Mouse (Mus musculus) heart, embryonic 11.5 days (tissue): Measurements from ENCODE around the gene Snx14. TPM values are rescaled to one million over a fixed set of nuclear protein-coding genes. Genes with fewer than 3 reads are reported as not detected.
"Not testable (repeated sequence)": the region's sequence is repeated elsewhere in the genome, so short reads cannot be mapped to it uniquely, and the experiment has no call there.

Source experiments
- ATAC-seq: fragments of 200-750 bp; cut with Nextera tagmentation; replicated peaks from 2 replicates; pipeline ENCODE4 v1.8.0; 2017; ENCODE audit warnings: moderate library complexity; ENCODE audit not compliant: insufficient number of reproducible peaks, low FRiP score, low TSS enrichment
- H3K27ac ChIP-seq: fragments of 300-500 bp; sonication (generic); 2 replicates; pipeline ENCODE4 v1.5.1; 2014; ENCODE audit warnings: mild to moderate bottlenecking, low read depth, low read length
- H3K27me3 ChIP-seq: fragments of 300-500 bp; sonication (generic); 2 replicates; pipeline ENCODE4 v1.6.1; 2014; ENCODE audit warnings: mild to moderate bottlenecking, low read length, mixed read lengths; ENCODE audit not compliant: control insufficient read depth, insufficient read depth
- H3K36me3 ChIP-seq: fragments of 300-500 bp; sonication (generic); 2 replicates; pipeline ENCODE4 v1.6.1; 2014; ENCODE audit warnings: mild to moderate bottlenecking, low read length, moderate library complexity, mixed read lengths; ENCODE audit not compliant: control insufficient read depth, insufficient read depth
- H3K4me1 ChIP-seq: fragments of 300-500 bp; sonication (generic); 2 replicates; pipeline ENCODE4 v1.6.1; 2014; ENCODE audit warnings: low read length; ENCODE audit not compliant: control insufficient read depth, insufficient read depth
- H3K4me2 ChIP-seq: fragments of 300-500 bp; sonication (generic); 2 replicates; pipeline ENCODE4 v1.6.1; 2014; ENCODE audit warnings: mild to moderate bottlenecking, moderate library complexity
- H3K4me3 ChIP-seq: fragments of 300-500 bp; sonication (generic); 2 replicates; pipeline ENCODE4 v1.5.1; 2014; ENCODE audit warnings: low read depth, low read length
- H3K9ac ChIP-seq: fragments of 300-500 bp; sonication (generic); 2 replicates; pipeline ENCODE4 v1.6.1; 2014; ENCODE audit warnings: mild to moderate bottlenecking, low read depth, low read length, moderate library complexity
- H3K9me3 ChIP-seq: fragments of 300-500 bp; sonication (generic); replicated peaks from 2 replicates; pipeline ENCODE4 v1.6.1; 2016; ENCODE audit warnings: low read length; ENCODE audit not compliant: control insufficient read depth
- WGBS: fragments of 180-500 bp; shearing (Covaris S2); extraction: QIAGEN DNeasy Blood & Tissue Kit; methylation state at CpG from one replicate; pipeline ENCODE4 v1.1.7; 2014; ENCODE audit not compliant: insufficient replicate concordance; 5-methylcytosine and 5-hydroxymethylcytosine counted together
- polyA plus RNA-seq: library from polyadenylated mRNA; unstranded; fragments of >200 nt; fragmentation: Nextera tagmentation; extraction: Ambion mirVana; gene quantifications from 2 replicates; pipeline ENCODE4 v1.2.1, GENCODE M21; 2014

Gene Snx14
- polyA plus RNA-seq, 1 experiment from 2014 or later, result 28.9 TPM

- H3K27ac ChIP-seq, ATAC-seq, H3K4me3 ChIP-seq, H3K27me3 ChIP-seq, H3K4me2 ChIP-seq, H3K4me1 ChIP-seq, H3K9me3 ChIP-seq, H3K9ac ChIP-seq: not testable (repeated sequence)
- H3K36me3 ChIP-seq, result peaks cover 14% of the 10 kb centered on the region
- 95% methylated on average over 3 of the region's 4 CpGs for WGBS
Observed at GRCm38 (mm10) chr9:88461017-88461416, 22.3 kb upstream of the Snx14 start.

GRCm38 (mm10) chr9:88439991-88440390, 1.2 kb upstream of the Snx14 start:
- Histone ChIP-seq H3K4me2 (peak overlapping the region; percentile 85), H3K27ac (no peak overlapping the region), H3K9me3 (no peaks in the 10 kb centered on the region), H3K27me3 (no peaks in the 10 kb centered on the region), H3K4me3 (no peak overlapping the region), H3K4me1 (peaks cover 4% of the 10 kb centered on the region; the same call in 1 of the 2 replicates), H3K9ac (no peak overlapping the region), H3K36me3 (peaks cover 5% of the 10 kb centered on the region; the same call in 1 of the 2 replicates)
- WGBS, result 31% methylated on average over 5 of the region's 5 CpGs
- ATAC-seq, result no peak

GRCm38 (mm10) chr9:88439238-88439600, 461 bp upstream of the Snx14 start:
- Histone ChIP-seq H3K27me3 (no peaks in the 10 kb centered on the region), H3K36me3 (peaks cover 2% of the 10 kb centered on the region; the same call in 1 of the 2 replicates), H3K9ac (peak overlapping the region; percentile 90), H3K4me2 (peak overlapping the region; percentile 85), H3K9me3 (no peaks in the 10 kb centered on the region), H3K4me1 (peaks cover 4% of the 10 kb centered on the region; the same call in 1 of the 2 replicates), H3K4me3 (peak overlapping the region; percentile 83), H3K27ac (peak overlapping the region; percentile 92)
- WGBS, result under 1% methylated on average over 17 of the region's 17 CpGs
- no peak for ATAC-seq

GRCm38 (mm10) chr9:88438237-88438554, 562 bp downstream of the Snx14 start:
- no peaks in the 10 kb centered on the region for H3K9me3 ChIP-seq
- 0 out of 2 replicates have a peak, but pooled peaks cover 2% of the 10 kb centered on the region for H3K36me3 ChIP-seq
- peaks cover 4% of the 10 kb centered on the region; the same call in 1 of the 2 replicates for H3K4me1 ChIP-seq
- WGBS, result under 1% methylated on average over 15 of the region's 15 CpGs
- peak overlapping the region; percentile 85 for H3K4me2 ChIP-seq
- H3K9ac ChIP-seq, result peak overlapping the region; percentile 90
- H3K27me3 ChIP-seq, result no peaks in the 10 kb centered on the region
- H3K4me3 ChIP-seq, result peak overlapping the region; percentile 83
- ATAC-seq, result no peak
- H3K27ac ChIP-seq, result peak overlapping the region; percentile 92

- Histone ChIP-seq H3K27me3 (no peaks in the 10 kb centered on the region), H3K9me3 (no peaks in the 10 kb centered on the region), H3K9ac (peak overlapping the region; percentile 90), H3K36me3 (0 out of 2 replicates have a peak, but pooled peaks cover 2% of the 10 kb centered on the region), H3K27ac (peak overlapping the region; percentile 92; the same call in 1 of the 2 replicates), H3K4me2 (peak overlapping the region; percentile 85), H3K4me3 (peak overlapping the region; percentile 83), H3K4me1 (peaks cover 4% of the 10 kb centered on the region; the same call in 1 of the 2 replicates)
- no peak for ATAC-seq
- WGBS, result 45% methylated on average over 10 of the region's 10 CpGs
Observed at GRCm38 (mm10) chr9:88437342-88438236, 1.2 kb downstream of the Snx14 start.

GRCm38 (mm10) chr9:88424356-88424755, 14.4 kb downstream of the Snx14 start:
- no peaks in the 10 kb centered on the region; the same call in none of the 2 replicates for H3K36me3 ChIP-seq
- no peaks in the 10 kb centered on the region for H3K4me1 ChIP-seq
- no peak overlapping the region for H3K9ac ChIP-seq
- no peak overlapping the region for H3K4me2 ChIP-seq
- 74% methylated on average over 2 of the region's 2 CpGs for WGBS
- H3K4me3 ChIP-seq, result no peak overlapping the region
- H3K27ac ChIP-seq, result no peak overlapping the region
- no peaks in the 10 kb centered on the region for H3K27me3 ChIP-seq
- no peak for ATAC-seq
- no peaks in the 10 kb centered on the region for H3K9me3 ChIP-seq

GRCm38 (mm10) chr9:88422428-88422827, 16.3 kb downstream of the Snx14 start:
- Histone ChIP-seq H3K27ac (no peak overlapping the region), H3K4me3 (no peak overlapping the region), H3K4me2 (no peak overlapping the region), H3K9ac (no peak overlapping the region), H3K9me3 (no peaks in the 10 kb centered on the region), H3K27me3 (no peaks in the 10 kb centered on the region), H3K36me3 (no peaks in the 10 kb centered on the region; the same call in none of the 2 replicates), H3K4me1 (no peaks in the 10 kb centered on the region)
- WGBS, result 92% methylated on average over 4 of the region's 4 CpGs
- ATAC-seq, result no peak

- Histone ChIP-seq H3K4me1 (no peaks in the 10 kb centered on the region), H3K36me3 (no peaks in the 10 kb centered on the region; the same call in 1 of the 2 replicates), H3K27ac (no peak overlapping the region), H3K4me2 (no peak overlapping the region), H3K9me3 (no peaks in the 10 kb centered on the region), H3K27me3 (no peaks in the 10 kb centered on the region), H3K9ac (no peak overlapping the region), H3K4me3 (no peak overlapping the region)
- ATAC-seq, result no peak
- WGBS, result 80% methylated on average over 1 of the region's 1 CpGs
Observed at GRCm38 (mm10) chr9:88416752-88417151, 22.0 kb downstream of the Snx14 start.
